Mouse (Mus musculus): ENCODE results near the gene Lime1. TPM values are rescaled to one million over a fixed set of nuclear protein-coding genes. Genes with fewer than 3 reads are reported as not detected.

Gene Lime1
- polyA plus RNA-seq, 1 experiment from 2014 or later: 24.0 TPM

DNA sequence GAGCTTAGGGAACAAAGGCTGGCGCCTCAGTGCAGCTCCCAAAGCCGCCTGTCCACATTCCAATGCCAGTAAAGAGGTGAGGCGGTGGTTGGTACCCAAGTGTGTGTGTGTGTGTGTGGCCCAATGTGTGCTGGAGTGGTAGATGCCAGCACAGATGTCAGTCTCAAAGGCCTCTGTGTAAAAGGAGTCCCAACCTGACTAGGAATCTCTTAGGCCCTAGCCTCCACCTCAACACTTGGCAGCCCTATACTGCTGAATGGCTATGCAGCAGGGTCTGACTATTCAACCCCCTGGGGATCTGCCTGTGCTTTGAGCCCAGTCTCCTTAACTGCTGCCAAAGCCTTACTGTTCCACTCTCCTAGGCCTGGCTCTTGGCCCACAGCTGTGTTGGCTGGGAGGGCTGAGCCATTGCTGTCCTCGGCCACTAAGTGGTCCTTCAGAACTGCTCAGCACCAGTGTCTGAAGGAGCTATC lies 5.1 kb downstream of the Lime1 start:
- WGBS: 52% methylated on average over 4 of the region's 4 CpGs
- H3K27me3 ChIP-seq (ENCODE audit: control insufficient read depth, insufficient read depth, low read depth, low read length): no peaks in the 10 kb centered on the region
- peak overlapping the region; percentile 96 for H3K27ac ChIP-seq (ENCODE audit: low read length)
- no peak overlapping the region for H3K4me2 ChIP-seq (ENCODE audit: low read depth, low read length)
- no peak overlapping the region for H3K4me3 ChIP-seq (ENCODE audit: low read length)
- ATAC-seq (ENCODE audit: low read depth): peak; percentile 90
- H3K9me3 ChIP-seq (ENCODE audit: control insufficient read depth, low read length): no peaks in the 10 kb centered on the region
- no peak overlapping the region for H3K9ac ChIP-seq (ENCODE audit: low read length)
- H3K36me3 ChIP-seq (ENCODE audit: control insufficient read depth, insufficient read depth, low read length): peaks cover 15% of the 10 kb centered on the region
- H3K4me1 ChIP-seq (replicated peaks; ENCODE audit: control insufficient read depth, insufficient read depth, low read length): peaks cover 25% of the 10 kb centered on the region

- Histone ChIP-seq H3K27me3 (ENCODE audit: control insufficient read depth, insufficient read depth, low read depth, low read length) (no peaks in the 10 kb centered on the region), H3K36me3 (ENCODE audit: control insufficient read depth, insufficient read depth, low read length) (peaks cover 6% of the 10 kb centered on the region; the same call in 1 of the 2 replicates), H3K9ac (ENCODE audit: low read length) (no peak overlapping the region), H3K9me3 (ENCODE audit: control insufficient read depth, low read length) (no peaks in the 10 kb centered on the region), H3K4me3 (ENCODE audit: low read length) (no peak overlapping the region), H3K27ac (ENCODE audit: low read length) (peak overlapping the region; percentile 96), H3K4me1 (replicated peaks; ENCODE audit: control insufficient read depth, insufficient read depth, low read length) (peaks cover 25% of the 10 kb centered on the region), H3K4me2 (ENCODE audit: low read depth, low read length) (no peak overlapping the region)
- no peak for ATAC-seq (ENCODE audit: low read depth)
- WGBS: 42% methylated on average over 3 of the region's 3 CpGs
Measured at GRCm38 (mm10) chr2:181385885-181386284, 6.0 kb downstream of the Lime1 start.

DNA sequence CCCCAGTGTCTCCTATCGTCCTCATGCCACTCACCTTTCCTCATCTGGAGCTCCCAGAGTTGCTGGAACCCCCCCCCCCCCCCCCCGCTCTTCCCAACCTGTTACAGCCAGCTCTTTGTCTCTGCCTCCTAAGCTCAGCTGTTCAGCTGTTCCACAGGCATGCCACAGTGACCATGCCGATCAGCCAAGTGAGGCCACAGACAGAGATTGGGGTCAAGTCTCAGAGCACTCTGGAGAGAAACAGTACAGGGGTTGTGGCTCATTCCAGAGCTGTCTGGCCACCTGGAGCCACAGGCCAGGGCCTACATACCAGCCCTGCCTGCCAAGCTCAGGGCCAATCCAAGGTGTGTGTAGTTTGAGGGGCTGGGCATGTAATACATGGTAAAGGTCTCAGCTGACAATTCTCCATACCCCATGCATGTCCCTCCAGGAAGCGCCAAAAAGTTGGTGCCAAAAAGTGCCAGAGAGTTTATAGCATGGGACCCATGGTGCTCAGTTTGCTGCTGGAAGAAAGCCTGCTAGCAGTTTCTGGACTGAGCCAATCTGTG lies 6.9 kb downstream of the Lime1 start:
- Histone ChIP-seq H3K36me3 (ENCODE audit: control insufficient read depth, insufficient read depth, low read length) (peaks cover 3% of the 10 kb centered on the region; the same call in 1 of the 2 replicates), H3K4me3 (ENCODE audit: low read length) (no peak overlapping the region), H3K27me3 (ENCODE audit: control insufficient read depth, insufficient read depth, low read depth, low read length) (no peaks in the 10 kb centered on the region), H3K9ac (ENCODE audit: low read length) (no peak overlapping the region), H3K4me2 (ENCODE audit: low read depth, low read length) (no peak overlapping the region), H3K9me3 (ENCODE audit: control insufficient read depth, low read length) (no peaks in the 10 kb centered on the region), H3K27ac (ENCODE audit: low read length) (peak overlapping the region; percentile 96; the same call in 1 of the 2 replicates), H3K4me1 (replicated peaks; ENCODE audit: control insufficient read depth, insufficient read depth, low read length) (peaks cover 25% of the 10 kb centered on the region)
- 62% methylated on average over 3 of the region's 4 CpGs for WGBS
- ATAC-seq (ENCODE audit: low read depth): no peak

DNA sequence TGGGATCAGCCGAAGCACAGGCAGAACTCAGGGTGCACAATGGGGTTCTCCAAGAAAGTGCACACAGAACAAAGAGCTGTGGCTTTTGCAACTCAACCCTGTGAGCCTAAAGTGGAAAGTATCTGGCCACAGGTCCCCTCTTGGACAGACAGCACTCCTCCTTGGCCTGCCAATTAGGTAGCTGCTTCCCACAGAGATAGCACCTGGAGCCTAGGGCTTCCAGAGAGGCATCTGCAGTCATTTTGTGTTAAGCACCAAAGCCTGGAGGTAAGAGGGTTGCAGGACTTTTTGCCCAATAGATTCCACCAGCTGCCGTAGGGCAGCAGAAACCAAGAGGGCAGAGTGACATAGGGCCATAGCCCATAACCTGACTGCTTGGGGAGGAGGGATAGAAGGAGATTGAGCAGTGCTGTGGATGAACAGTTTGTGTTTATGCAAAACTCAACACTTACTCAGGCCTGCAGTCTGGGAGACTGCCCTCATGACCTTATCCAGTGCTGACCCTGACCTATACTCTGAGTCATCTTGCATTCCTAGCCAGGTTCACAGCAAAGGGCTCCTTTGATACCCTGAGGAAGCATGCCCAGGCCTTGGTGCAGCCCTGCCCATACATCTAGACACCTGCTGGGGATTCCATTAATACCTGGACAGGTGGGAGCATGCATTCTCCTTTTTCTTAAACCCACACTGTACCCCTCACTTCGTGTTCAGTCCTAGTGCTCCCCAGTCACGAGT lies 10.4 kb downstream of the Lime1 start:
- ATAC-seq (ENCODE audit: low read depth): no peak
- H3K27me3 ChIP-seq (ENCODE audit: control insufficient read depth, insufficient read depth, low read depth, low read length): no peaks in the 10 kb centered on the region
- no peaks in the 10 kb centered on the region for H3K9me3 ChIP-seq (ENCODE audit: control insufficient read depth, low read length)
- H3K4me1 ChIP-seq (replicated peaks; ENCODE audit: control insufficient read depth, insufficient read depth, low read length): peaks cover 13% of the 10 kb centered on the region
- no peaks in the 10 kb centered on the region for H3K36me3 ChIP-seq (ENCODE audit: control insufficient read depth, insufficient read depth, low read length)
- H3K4me2 ChIP-seq (ENCODE audit: low read depth, low read length): no peak overlapping the region
- WGBS: 68% methylated on average over 4 of the region's 4 CpGs
- no peak overlapping the region for H3K27ac ChIP-seq (ENCODE audit: low read length)
- no peak overlapping the region for H3K4me3 ChIP-seq (ENCODE audit: low read length)
- H3K9ac ChIP-seq (ENCODE audit: low read length): no peak overlapping the region

GRCm38 (mm10) chr2:181391022-181391421 lies 11.1 kb downstream of the Lime1 start:
- no peak for ATAC-seq (ENCODE audit: low read depth)
- no peak overlapping the region for H3K9ac ChIP-seq (ENCODE audit: low read length)
- 87% methylated on average over 15 of the region's 15 CpGs for WGBS
- H3K4me2 ChIP-seq (ENCODE audit: low read depth, low read length): no peak overlapping the region
- H3K4me1 ChIP-seq (replicated peaks; ENCODE audit: control insufficient read depth, insufficient read depth, low read length): peaks cover 6% of the 10 kb centered on the region
- no peaks in the 10 kb centered on the region for H3K27me3 ChIP-seq (ENCODE audit: control insufficient read depth, insufficient read depth, low read depth, low read length)
- H3K9me3 ChIP-seq (ENCODE audit: control insufficient read depth, low read length): no peaks in the 10 kb centered on the region
- H3K27ac ChIP-seq (ENCODE audit: low read length): no peak overlapping the region
- no peaks in the 10 kb centered on the region for H3K36me3 ChIP-seq (ENCODE audit: control insufficient read depth, insufficient read depth, low read length)
- no peak overlapping the region for H3K4me3 ChIP-seq (ENCODE audit: low read length)

- no peak overlapping the region for H3K4me3 ChIP-seq (ENCODE audit: low read length)
- H3K4me2 ChIP-seq (ENCODE audit: low read depth, low read length): no peak overlapping the region
- no peaks in the 10 kb centered on the region for H3K9me3 ChIP-seq (ENCODE audit: control insufficient read depth, low read length)
- ATAC-seq (ENCODE audit: low read depth): no peak
- 70% methylated on average over 2 of the region's 2 CpGs for WGBS
- peaks cover 2% of the 10 kb centered on the region; the same call in 1 of the 2 replicates for H3K4me1 ChIP-seq (replicated peaks; ENCODE audit: control insufficient read depth, insufficient read depth, low read length)
- H3K27me3 ChIP-seq (ENCODE audit: control insufficient read depth, insufficient read depth, low read depth, low read length): no peaks in the 10 kb centered on the region
- H3K36me3 ChIP-seq (ENCODE audit: control insufficient read depth, insufficient read depth, low read length): no peaks in the 10 kb centered on the region
- no peak overlapping the region for H3K27ac ChIP-seq (ENCODE audit: low read length)
- H3K9ac ChIP-seq (ENCODE audit: low read length): no peak overlapping the region
Measured at GRCm38 (mm10) chr2:181391541-181391940, 11.7 kb downstream of the Lime1 start.

DNA sequence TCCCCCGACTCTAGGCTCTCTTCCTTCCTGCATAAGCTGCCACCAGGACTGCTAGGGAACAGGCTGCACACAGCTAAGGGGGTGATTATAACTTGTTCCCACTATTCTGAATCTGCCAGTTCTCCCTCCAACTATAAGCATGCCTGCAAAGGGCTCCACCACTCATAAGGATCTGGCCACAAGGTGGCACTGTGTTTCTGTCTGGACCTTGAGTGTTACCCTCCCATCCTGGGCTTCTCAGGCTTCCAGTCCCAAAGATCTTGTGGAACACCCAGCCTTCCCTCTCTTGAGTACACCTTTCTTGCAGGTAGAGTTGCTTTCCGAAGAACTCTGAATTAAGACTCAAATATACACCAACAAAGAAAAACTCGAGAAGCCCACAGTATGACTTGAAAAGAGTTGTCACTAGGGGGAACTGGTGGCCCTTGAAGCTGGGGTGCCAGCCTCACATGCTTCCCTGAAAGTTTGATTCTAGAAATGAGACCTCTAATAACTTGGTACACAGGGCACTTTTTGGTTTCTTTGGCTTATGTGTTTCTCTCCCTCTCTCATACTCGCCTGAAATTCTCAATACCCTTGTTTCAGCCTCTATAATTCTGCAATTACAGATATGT lies 12.8 kb downstream of the Lime1 start:
- Histone ChIP-seq H3K9me3 (ENCODE audit: control insufficient read depth, low read length) (no peaks in the 10 kb centered on the region), H3K4me1 (replicated peaks; ENCODE audit: control insufficient read depth, insufficient read depth, low read length) (peaks cover 4% of the 10 kb centered on the region), H3K4me3 (ENCODE audit: low read length) (no peak overlapping the region), H3K9ac (ENCODE audit: low read length) (no peak overlapping the region), H3K36me3 (ENCODE audit: control insufficient read depth, insufficient read depth, low read length) (no peaks in the 10 kb centered on the region), H3K4me2 (ENCODE audit: low read depth, low read length) (no peak overlapping the region), H3K27ac (ENCODE audit: low read length) (no peak overlapping the region), H3K27me3 (ENCODE audit: control insufficient read depth, insufficient read depth, low read depth, low read length) (no peaks in the 10 kb centered on the region)
- peak; percentile 82 for ATAC-seq (ENCODE audit: low read depth)
- 22% methylated on average over 4 of the region's 4 CpGs for WGBS

GRCm38 (mm10) chr2:181394086-181394485 lies 14.2 kb downstream of the Lime1 start:
- Histone ChIP-seq H3K27me3 (ENCODE audit: control insufficient read depth, insufficient read depth, low read depth, low read length) (no peaks in the 10 kb centered on the region), H3K4me1 (replicated peaks; ENCODE audit: control insufficient read depth, insufficient read depth, low read length) (peaks cover 5% of the 10 kb centered on the region), H3K36me3 (ENCODE audit: control insufficient read depth, insufficient read depth, low read length) (no peaks in the 10 kb centered on the region), H3K4me2 (ENCODE audit: low read depth, low read length) (no peak overlapping the region), H3K9ac (ENCODE audit: low read length) (no peak overlapping the region), H3K9me3 (ENCODE audit: control insufficient read depth, low read length) (no peaks in the 10 kb centered on the region), H3K27ac (ENCODE audit: low read length) (no peak overlapping the region), H3K4me3 (ENCODE audit: low read length) (no peak overlapping the region)
- 96% methylated on average over 3 of the region's 3 CpGs for WGBS
- no peak for ATAC-seq (ENCODE audit: low read depth)

DNA sequence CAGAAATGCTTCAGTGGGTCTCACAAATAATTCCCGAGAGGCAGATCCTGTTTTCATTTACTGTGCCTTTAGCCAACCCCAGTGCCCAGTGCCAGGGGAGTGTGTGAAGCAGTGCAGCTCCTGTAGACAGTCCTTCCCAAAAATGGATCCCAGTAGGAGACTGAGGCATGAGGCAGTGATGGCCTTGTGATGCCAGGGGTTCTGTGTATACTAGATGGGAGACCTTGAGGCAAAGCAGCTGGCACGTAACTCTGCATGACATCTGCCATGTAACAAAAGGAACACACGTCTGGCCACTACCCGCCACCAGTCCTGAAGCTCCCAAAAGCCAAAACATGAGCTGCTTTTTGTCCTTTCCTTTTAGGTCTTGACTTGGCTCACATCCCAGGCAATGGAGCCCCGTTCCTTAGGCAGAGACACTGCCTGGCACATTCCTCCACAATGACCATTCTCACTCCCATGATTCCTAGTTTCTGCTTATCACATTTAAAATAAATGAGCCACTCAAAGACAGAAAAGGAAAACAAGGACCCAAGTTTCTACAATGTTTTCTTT lies 17.4 kb downstream of the Lime1 start:
- H3K9me3 ChIP-seq (ENCODE audit: control insufficient read depth, low read length): no peaks in the 10 kb centered on the region
- peak; percentile 51 for ATAC-seq (ENCODE audit: low read depth)
- H3K27ac ChIP-seq (ENCODE audit: low read length): no peak overlapping the region
- H3K9ac ChIP-seq (ENCODE audit: low read length): no peak overlapping the region; the same call in 1 of the 2 replicates
- H3K4me1 ChIP-seq (replicated peaks; ENCODE audit: control insufficient read depth, insufficient read depth, low read length): peaks cover 5% of the 10 kb centered on the region
- WGBS: 63% methylated on average over 5 of the region's 5 CpGs
- H3K36me3 ChIP-seq (ENCODE audit: control insufficient read depth, insufficient read depth, low read length): no peaks in the 10 kb centered on the region
- H3K4me3 ChIP-seq (ENCODE audit: low read length): no peak overlapping the region
- no peaks in the 10 kb centered on the region for H3K27me3 ChIP-seq (ENCODE audit: control insufficient read depth, insufficient read depth, low read depth, low read length)
- no peak overlapping the region for H3K4me2 ChIP-seq (ENCODE audit: low read depth, low read length)

Measured in lung, embryonic 16.5 days (tissue).